Mouse (Mus musculus) kidney, adult 18-20 months (tissue): Measurements from ENCODE around the gene Papolb.

Experiments used
- DNase-seq: peaks from one replicate; pipeline ENCODE4 v3.0.0; 2021

The Papolb gene

DNA sequence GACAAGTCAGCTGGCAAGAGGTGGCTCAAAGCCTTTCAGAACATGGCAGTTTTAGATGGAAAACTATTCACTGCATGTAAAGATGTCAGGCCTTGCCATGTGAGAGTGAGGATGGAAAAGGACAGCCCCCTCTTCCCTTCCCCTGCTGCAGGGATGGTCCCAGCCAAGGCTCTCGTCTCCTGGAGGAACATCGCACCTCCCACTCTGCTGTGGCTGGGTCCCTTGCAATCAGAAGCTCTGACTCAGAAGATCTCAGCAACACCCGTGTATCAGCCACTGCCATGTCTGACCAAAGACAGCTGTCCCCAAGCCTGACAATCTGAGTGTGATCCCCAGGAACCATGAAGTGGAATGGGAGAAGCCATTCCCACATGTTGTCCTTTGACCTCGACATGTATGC is 17.8 kb downstream of the Papolb start:
- DNase-seq = no peak

DNA sequence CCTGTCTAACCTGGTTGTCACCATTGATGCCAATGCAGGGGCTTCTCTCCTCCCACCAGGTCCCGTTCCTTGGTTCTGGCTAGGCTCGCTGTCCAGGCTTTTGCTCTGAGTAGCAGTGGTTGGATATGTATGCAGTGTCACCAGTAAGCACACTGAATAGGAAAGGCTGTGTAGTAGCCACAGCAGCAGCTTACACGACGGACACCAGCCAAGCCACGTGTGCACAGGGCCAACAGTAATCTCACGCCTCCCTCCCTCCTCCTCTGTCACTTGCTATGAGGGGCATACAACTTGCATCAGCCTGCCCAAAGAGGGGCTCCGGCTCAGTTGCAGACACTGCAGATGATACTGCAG is 19.8 kb downstream of the Papolb start:
- DNase-seq = no peak

DNA sequence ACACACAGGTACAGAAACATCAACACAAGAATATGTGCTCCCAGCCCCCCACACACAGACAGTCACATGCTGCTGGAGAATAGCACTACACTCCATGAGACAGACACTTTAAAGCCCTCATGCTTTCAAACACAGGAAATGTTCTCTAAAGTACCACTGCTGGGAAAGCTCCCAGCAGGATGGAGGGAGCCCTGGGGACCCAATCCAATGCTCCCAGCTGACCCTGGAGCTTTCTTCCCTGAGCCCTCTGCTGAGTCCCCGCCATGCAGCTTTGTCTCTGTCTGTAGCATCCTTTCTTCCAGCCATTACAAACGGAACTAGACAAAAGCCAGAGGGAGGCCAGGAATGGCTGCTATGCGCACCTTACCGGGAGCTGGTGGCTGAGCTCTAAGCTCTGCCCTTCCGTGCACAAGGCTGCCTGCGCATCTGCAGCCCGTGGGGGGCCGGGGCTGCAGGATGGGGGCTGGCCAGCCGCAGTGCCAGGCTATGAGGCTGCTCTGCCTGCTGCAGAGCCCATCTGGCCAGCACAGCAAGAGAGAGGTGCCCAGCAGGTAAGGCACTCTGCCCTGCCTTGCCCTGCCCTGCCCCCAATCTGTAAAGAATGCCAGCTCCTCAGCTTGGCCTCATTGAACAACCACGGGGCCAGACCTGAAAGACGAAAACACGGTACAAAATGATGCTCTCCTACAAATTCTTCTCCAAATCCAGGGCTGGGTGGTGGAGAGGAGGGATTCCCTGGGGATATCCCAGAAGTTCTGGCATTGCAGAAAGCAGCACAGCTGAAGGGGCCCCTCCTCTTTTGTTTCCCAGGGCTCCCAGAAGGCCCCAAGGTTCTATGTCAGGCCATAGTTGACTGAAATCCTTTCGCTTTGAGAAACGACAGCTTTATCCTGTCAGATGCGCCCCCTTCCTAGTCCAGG is 20.5 kb downstream of the Papolb start:
- DNase-seq = no peak

DNA sequence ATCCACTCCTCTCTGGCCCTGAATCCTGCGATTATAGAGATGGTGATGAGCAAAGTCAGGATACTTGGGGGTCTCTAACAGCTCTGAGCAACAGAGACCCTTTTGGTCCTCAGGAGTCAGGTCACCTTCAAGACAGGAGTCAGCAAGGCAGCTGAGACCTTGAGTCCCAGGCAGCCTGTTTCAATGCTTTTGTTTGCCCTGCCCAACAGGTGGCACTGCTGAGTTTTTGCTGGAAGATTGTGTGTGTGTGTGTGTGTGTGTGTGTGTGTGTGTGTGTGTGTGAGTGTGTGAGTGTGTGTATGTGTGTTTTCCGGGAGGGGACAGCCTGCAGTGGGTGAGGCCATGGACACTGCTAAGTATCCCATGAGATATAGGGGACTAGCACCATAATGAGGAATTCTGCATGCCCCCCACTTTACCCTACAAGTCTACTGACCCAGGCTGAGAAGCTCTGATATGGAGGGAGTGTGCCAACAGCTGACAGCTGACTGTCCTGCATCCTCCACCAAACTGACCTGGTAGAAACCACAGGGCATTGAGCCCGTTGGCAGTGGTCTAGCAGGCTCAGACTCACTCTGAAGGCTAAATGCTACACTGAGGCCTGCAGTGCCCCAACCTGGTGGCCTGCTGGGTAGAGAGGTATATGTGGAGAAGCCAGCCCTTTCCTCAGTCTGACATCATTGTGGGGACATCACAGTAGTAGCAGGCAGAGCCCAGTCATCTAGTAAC is 24.0 kb downstream of the Papolb start:
- no peak for DNase-seq

DNA sequence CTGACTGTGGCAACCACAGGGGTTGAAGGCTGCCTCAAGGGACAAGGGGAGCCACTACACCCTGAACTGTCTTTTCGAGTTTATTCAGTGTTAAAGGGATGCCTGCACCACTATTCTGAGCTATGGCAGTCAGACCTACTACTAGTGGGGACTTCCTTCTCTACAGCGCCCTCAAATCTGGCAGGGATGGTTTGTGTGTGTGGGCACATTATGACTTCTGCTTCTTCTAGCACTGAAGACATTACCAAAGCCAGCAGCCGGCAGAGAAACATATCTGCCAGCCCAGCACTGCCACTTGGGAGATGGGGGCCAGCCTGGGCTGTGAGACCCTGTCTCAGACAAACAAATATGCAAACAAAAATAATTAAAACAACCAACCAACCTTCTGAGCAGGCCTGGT is 25.7 kb downstream of the Papolb start:
- no peak for DNase-seq

- peak; percentile 79 for DNase-seq
Observed at GRCm38 (mm10) chr5:142502414-142502813, 27.5 kb downstream of the Papolb start.

DNA sequence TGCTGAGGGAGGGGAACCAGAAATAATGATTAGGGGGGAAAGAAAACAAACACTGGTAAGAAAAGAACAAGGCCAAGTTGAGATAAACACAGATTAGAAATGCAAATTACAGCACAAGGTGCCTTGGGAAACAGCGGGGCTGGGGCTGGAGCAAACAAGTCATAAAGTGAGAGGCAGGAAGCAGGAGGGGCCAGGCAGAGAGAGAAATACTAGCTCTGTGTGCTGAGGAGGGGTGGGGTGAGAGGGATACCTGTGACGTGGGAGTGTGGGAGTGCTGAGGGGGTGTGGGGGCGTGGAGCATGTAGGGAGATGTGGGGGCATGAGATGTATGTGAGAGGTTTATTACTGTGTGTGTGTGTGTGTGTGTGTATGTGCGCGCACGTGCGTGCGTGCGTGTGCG is 29.0 kb downstream of the Papolb start:
- no peak for DNase-seq

- DNase-seq = peak; percentile 24
Observed at GRCm38 (mm10) chr5:142498964-142499363, 30.9 kb downstream of the Papolb start.

DNA sequence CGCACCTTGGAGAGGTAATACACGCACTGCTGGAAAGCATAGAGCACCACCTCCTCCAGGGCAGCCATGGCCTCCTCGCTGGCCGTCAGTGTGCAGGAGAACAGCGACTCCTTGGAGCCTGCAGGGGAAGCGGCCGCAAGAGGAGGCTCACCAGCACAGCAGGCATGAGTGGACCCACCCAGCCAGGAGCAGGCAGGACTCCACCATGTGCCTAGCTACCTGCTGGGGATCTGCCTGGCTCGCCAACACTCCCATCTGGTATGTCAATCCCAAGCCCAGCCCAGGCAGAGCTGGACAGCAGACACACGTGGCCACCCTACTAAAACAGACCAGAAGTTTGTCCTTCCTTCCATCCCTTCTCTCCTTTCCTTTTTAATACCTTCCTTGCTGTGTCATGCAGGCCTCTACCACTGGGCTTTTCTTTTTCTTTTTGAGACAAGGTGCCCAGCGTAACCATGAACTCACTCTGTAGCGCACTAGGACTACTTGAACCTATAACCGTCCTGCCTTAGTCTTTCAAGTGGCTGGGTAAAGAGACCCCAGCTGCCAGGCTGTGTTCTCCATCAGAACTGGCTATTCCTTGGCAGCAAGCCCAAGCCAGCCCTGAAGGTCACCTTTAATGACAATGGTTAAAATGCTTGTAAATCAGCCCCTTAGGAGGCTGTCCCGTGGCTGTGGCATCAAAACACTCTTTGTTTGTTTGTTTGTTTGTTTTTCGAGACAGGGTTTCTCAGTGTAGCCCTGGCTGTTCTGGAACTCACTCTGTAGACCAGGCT is 34.4 kb downstream of the Papolb start:
- no peak for DNase-seq

DNA sequence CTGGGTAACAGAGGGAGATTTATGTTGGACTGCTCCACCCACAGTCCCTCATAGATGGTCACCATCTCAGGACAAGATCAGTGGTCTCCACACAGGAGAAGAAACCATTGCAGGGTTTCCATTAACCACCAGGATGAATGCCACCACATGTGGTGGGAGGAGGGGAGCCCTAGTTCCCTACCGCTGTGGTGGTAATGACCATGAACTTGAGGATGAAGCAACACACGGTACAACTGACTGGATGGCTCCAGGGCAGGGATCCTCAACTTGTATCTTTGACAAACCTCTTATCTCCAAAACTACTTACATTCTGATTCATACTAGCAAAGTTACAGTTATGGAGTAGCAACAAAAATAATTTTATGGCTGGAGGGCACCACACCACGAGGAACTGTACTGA is 36.6 kb downstream of the Papolb start:
- DNase-seq = no peak

DNA sequence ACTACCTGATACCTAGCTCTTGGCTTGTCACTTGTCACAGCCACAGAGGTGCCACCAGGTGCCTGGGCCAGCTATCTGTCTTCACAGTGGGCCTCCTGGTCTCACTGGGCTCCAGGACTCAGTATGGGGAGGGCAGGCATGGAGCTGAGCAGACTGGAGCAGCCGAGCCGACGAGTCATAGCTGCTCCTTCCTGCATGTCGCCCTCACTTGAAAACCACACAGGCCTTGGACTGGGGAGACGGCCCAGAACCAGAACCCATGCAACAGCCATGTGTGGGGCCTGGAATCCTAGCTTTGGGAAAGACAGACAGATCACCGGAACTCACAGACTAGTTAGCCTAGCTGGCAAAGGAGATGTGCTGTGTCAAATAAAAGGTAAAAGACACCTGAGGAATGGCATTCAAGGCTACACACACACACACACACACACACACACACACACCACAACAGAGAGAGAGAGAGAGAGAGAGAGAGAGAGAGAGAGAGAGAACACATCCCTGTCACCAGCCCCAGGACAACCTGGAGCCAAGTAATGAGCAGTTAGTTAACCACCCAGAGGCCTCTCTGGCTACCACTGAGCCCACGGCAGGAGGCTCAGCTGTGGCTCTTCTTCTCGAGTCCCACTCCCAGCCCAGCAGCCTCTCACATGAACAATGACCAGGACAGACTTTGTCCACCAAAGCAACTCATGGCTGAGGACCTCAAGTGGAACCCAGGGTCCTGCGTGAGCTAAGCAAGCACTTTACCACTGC is 39.7 kb downstream of the Papolb start:
- DNase-seq = no peak

GRCm38 (mm10) chr5:142486654-142487053 is 43.2 kb downstream of the Papolb start:
- DNase-seq = no peak

- DNase-seq = no peak
Observed at GRCm38 (mm10) chr5:142483581-142483980, 46.3 kb downstream of the Papolb start.

DNA sequence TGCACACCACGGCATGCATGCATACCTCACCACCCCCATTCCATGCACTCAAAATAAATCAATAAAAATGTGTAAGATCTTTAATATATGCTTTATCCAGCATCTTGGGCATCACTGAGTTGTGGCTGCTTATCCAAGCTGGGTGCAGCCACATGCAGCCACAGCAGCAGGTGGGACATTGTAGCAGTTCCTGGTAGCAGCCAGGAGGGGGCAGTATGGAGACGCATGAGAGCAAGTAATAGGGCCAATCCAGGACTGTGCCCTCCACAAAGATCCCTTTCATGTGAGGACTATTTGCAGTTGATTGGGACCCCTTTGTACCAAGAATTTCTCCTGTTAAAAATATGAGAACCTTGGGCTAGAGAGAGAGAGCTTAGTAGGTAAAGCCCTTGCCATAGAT is 47.4 kb downstream of the Papolb start:
- DNase-seq = no peak

DNA sequence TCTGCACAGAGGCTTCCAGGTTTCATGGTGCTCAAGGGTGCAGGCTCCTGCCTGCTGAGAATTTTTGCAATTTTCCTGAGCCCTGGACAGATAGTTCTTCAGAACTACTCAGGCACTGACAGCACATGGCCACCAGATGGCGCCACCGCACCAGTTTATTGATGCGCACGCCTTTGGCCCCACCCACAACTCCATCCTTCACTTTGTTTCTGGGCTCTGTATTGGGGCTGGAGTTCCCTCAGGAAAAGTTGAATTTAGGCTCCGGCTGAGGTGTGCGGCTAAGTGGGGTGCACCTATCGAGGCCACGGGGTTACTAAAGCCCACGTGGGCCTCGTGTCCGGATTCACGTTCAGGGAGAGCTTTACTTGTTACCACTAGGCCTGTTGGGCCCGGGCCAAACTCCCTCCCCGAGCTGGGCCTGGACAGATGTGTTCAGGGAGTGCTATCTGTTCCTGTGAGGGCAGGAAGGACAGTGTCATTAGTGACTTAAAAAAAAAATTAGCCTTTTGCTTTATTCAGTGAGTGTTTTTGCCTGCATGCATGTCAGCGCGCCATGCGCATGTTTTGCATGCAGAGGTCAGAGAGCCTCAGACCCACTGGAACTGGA is 50.9 kb downstream of the Papolb start:
- DNase-seq = peak; percentile 80

- DNase-seq = no peak
Observed at GRCm38 (mm10) chr5:142477866-142478615, 51.8 kb downstream of the Papolb start.

GRCm38 (mm10) chr5:142477346-142477745 is 52.5 kb downstream of the Papolb start:
- DNase-seq = no peak
